Mouse (Mus musculus) hindbrain, embryonic 12.5 days (tissue): Measurements from ENCODE around the gene Acad11. TPM values are rescaled to one million over a fixed set of nuclear protein-coding genes. Genes with fewer than 3 reads are reported as not detected.

Source experiments
- ATAC-seq: fragments of 200-750 bp; cut with Nextera tagmentation; 2 replicates; pipeline ENCODE4 v1.8.0; 2017; ENCODE audit warnings: moderate TSS enrichment; ENCODE audit not compliant: low FRiP score
- H3K27ac ChIP-seq: fragments of 300-500 bp; sonication (generic); 2 replicates; pipeline ENCODE4 v1.5.1; 2016; ENCODE audit warnings: mild to moderate bottlenecking
- H3K27me3 ChIP-seq: fragments of 300-500 bp; sonication (generic); 2 replicates; pipeline ENCODE4 v1.6.1; 2016; ENCODE audit warnings: mild to moderate bottlenecking
- H3K36me3 ChIP-seq: fragments of 300-500 bp; sonication (generic); 2 replicates; pipeline ENCODE4 v1.6.1; 2016; ENCODE audit warnings: mild to moderate bottlenecking
- H3K4me1 ChIP-seq: fragments of 300-500 bp; sonication (generic); 2 replicates; pipeline ENCODE4 v1.6.1; 2016
- H3K4me2 ChIP-seq: fragments of 300-500 bp; sonication (generic); replicated peaks from 2 replicates; pipeline ENCODE4 v1.6.1; 2016; ENCODE audit warnings: mild to moderate bottlenecking
- H3K4me3 ChIP-seq: fragments of 300-500 bp; sonication (generic); 2 replicates; pipeline ENCODE4 v1.5.1; 2016; ENCODE audit warnings: mild to moderate bottlenecking
- H3K9ac ChIP-seq: fragments of 300-500 bp; sonication (generic); 2 replicates; pipeline ENCODE4 v1.6.1; 2016; ENCODE audit warnings: mild to moderate bottlenecking, moderate library complexity
- H3K9me3 ChIP-seq: fragments of 300-500 bp; sonication (generic); replicated peaks from 2 replicates; pipeline ENCODE4 v1.6.1; 2016; ENCODE audit warnings: mild to moderate bottlenecking
- WGBS: fragments of 180-500 bp; shearing (Covaris S2); methylation state at CpG from one replicate; pipeline ENCODE4 v1.1.7; 2016; 5-methylcytosine and 5-hydroxymethylcytosine counted together
- polyA plus RNA-seq: library from polyadenylated mRNA; unstranded; fragments of >200 nt; fragmentation: Nextera tagmentation; extraction: Ambion mirVana; gene quantifications from 2 replicates; pipeline ENCODE4 v1.2.1, GENCODE M21; 2016

Acad11 gene
- polyA plus RNA-seq, 1 experiment from 2014 or later, result 9.5 TPM

GRCm38 (mm10) chr9:104092945-104093344 lies 29.8 kb downstream of the Acad11 start:
- H3K27me3 ChIP-seq, result no peaks in the 10 kb centered on the region
- H3K4me2 ChIP-seq, result no peak overlapping the region
- H3K4me1 ChIP-seq, result no peaks in the 10 kb centered on the region
- WGBS, result 94% methylated on average over 5 of the region's 5 CpGs
- H3K9me3 ChIP-seq, result no peaks in the 10 kb centered on the region
- no peak overlapping the region for H3K27ac ChIP-seq
- no peaks in the 10 kb centered on the region for H3K36me3 ChIP-seq
- no peak overlapping the region for H3K9ac ChIP-seq
- no peak for ATAC-seq
- H3K4me3 ChIP-seq, result no peak overlapping the region

GRCm38 (mm10) chr9:104098256-104098655 lies 35.1 kb downstream of the Acad11 start:
- WGBS, result 82% methylated on average over 5 of the region's 5 CpGs
- ATAC-seq, result no peak
- no peak overlapping the region for H3K4me3 ChIP-seq

GRCm38 (mm10) chr9:104099060-104099459 lies 35.9 kb downstream of the Acad11 start:
- Histone ChIP-seq H3K9ac (no peak overlapping the region), H3K4me2 (no peak overlapping the region), H3K36me3 (no peaks in the 10 kb centered on the region), H3K9me3 (no peaks in the 10 kb centered on the region), H3K27me3 (no peaks in the 10 kb centered on the region), H3K4me3 (no peak overlapping the region), H3K27ac (no peak overlapping the region), H3K4me1 (no peaks in the 10 kb centered on the region)
- WGBS, result 93% methylated on average over 11 of the region's 11 CpGs
- ATAC-seq, result no peak

More at GRCm38 (mm10) chr9:104098256-104098655, 35.1 kb downstream of the Acad11 start:
- no peaks in the 10 kb centered on the region for H3K36me3 ChIP-seq
- H3K27me3 ChIP-seq, result no peaks in the 10 kb centered on the region
- no peak overlapping the region for H3K9ac ChIP-seq
- H3K4me1 ChIP-seq, result no peaks in the 10 kb centered on the region
- H3K4me2 ChIP-seq, result no peak overlapping the region
- H3K9me3 ChIP-seq, result no peaks in the 10 kb centered on the region
- no peak overlapping the region for H3K27ac ChIP-seq

GRCm38 (mm10) chr9:104100822-104101221 lies 37.6 kb downstream of the Acad11 start:
- Histone ChIP-seq H3K9me3 (no peaks in the 10 kb centered on the region), H3K4me2 (no peak overlapping the region), H3K27me3 (no peaks in the 10 kb centered on the region), H3K36me3 (no peaks in the 10 kb centered on the region), H3K27ac (no peak overlapping the region), H3K4me3 (no peak overlapping the region), H3K4me1 (no peaks in the 10 kb centered on the region), H3K9ac (no peak overlapping the region)
- ATAC-seq, result no peak
- 54% methylated on average over 7 of the region's 7 CpGs for WGBS

- 36% methylated on average over 3 of the region's 3 CpGs for WGBS
- Histone ChIP-seq H3K4me2 (no peak overlapping the region), H3K27ac (no peak overlapping the region), H3K27me3 (no peaks in the 10 kb centered on the region), H3K4me3 (no peak overlapping the region), H3K9ac (no peak overlapping the region), H3K9me3 (no peaks in the 10 kb centered on the region), H3K4me1 (no peaks in the 10 kb centered on the region), H3K36me3 (no peaks in the 10 kb centered on the region)
- ATAC-seq, result no peak
Measured at GRCm38 (mm10) chr9:104101458-104101857, 38.3 kb downstream of the Acad11 start.

GRCm38 (mm10) chr9:104102301-104102700 lies 39.1 kb downstream of the Acad11 start:
- no peak overlapping the region for H3K9ac ChIP-seq
- H3K4me2 ChIP-seq, result no peak overlapping the region
- no peaks in the 10 kb centered on the region for H3K9me3 ChIP-seq
- ATAC-seq, result no peak
- 33% methylated on average over 6 of the region's 6 CpGs for WGBS
- H3K36me3 ChIP-seq, result no peaks in the 10 kb centered on the region
- no peak overlapping the region for H3K4me3 ChIP-seq
- no peaks in the 10 kb centered on the region for H3K4me1 ChIP-seq
- H3K27ac ChIP-seq, result no peak overlapping the region
- no peaks in the 10 kb centered on the region for H3K27me3 ChIP-seq

GRCm38 (mm10) chr9:104102901-104103300 lies 39.7 kb downstream of the Acad11 start:
- 30% methylated on average over 2 of the region's 2 CpGs for WGBS
- no peak overlapping the region for H3K9ac ChIP-seq
- no peaks in the 10 kb centered on the region for H3K4me1 ChIP-seq
- H3K27ac ChIP-seq, result no peak overlapping the region
- no peaks in the 10 kb centered on the region for H3K27me3 ChIP-seq
- ATAC-seq, result no peak
- no peaks in the 10 kb centered on the region for H3K36me3 ChIP-seq
- H3K9me3 ChIP-seq, result no peaks in the 10 kb centered on the region
- no peak overlapping the region for H3K4me2 ChIP-seq
- H3K4me3 ChIP-seq, result no peak overlapping the region

- Histone ChIP-seq H3K4me3 (no peak overlapping the region), H3K4me2 (no peak overlapping the region), H3K36me3 (no peaks in the 10 kb centered on the region), H3K9ac (no peak overlapping the region), H3K4me1 (no peaks in the 10 kb centered on the region), H3K27ac (no peak overlapping the region), H3K9me3 (no peaks in the 10 kb centered on the region), H3K27me3 (no peaks in the 10 kb centered on the region)
- no peak for ATAC-seq
- 86% methylated on average over 2 of the region's 2 CpGs for WGBS
Measured at GRCm38 (mm10) chr9:104104986-104105385, 41.8 kb downstream of the Acad11 start.

- Histone ChIP-seq H3K27ac (no peak overlapping the region), H3K9me3 (no peaks in the 10 kb centered on the region), H3K4me2 (no peak overlapping the region), H3K4me1 (no peaks in the 10 kb centered on the region), H3K36me3 (no peaks in the 10 kb centered on the region), H3K4me3 (no peak overlapping the region), H3K9ac (no peak overlapping the region), H3K27me3 (no peaks in the 10 kb centered on the region)
- ATAC-seq, result no peak
- WGBS, result 81% methylated on average over 9 of the region's 9 CpGs
Measured at GRCm38 (mm10) chr9:104106930-104107329, 43.8 kb downstream of the Acad11 start.

- no peak overlapping the region for H3K4me3 ChIP-seq
- no peaks in the 10 kb centered on the region for H3K9me3 ChIP-seq
- no peak overlapping the region for H3K9ac ChIP-seq
- H3K36me3 ChIP-seq, result no peaks in the 10 kb centered on the region
- no peak overlapping the region for H3K4me2 ChIP-seq
- H3K27me3 ChIP-seq, result no peaks in the 10 kb centered on the region
- H3K27ac ChIP-seq, result no peak overlapping the region
- no peak for ATAC-seq
- H3K4me1 ChIP-seq, result no peaks in the 10 kb centered on the region
- WGBS, result 78% methylated on average over 6 of the region's 6 CpGs
Measured at GRCm38 (mm10) chr9:104107482-104107881, 44.3 kb downstream of the Acad11 start.

GRCm38 (mm10) chr9:104108571-104109143 lies 45.5 kb downstream of the Acad11 start:
- 71% methylated on average over 2 of the region's 2 CpGs for WGBS
- Histone ChIP-seq H3K27ac (no peak overlapping the region), H3K4me1 (no peaks in the 10 kb centered on the region), H3K9ac (no peak overlapping the region), H3K36me3 (no peaks in the 10 kb centered on the region), H3K4me3 (no peak overlapping the region), H3K9me3 (no peaks in the 10 kb centered on the region), H3K4me2 (no peak overlapping the region), H3K27me3 (no peaks in the 10 kb centered on the region)
- ATAC-seq, result no peak

GRCm38 (mm10) chr9:104109151-104109550 lies 46.0 kb downstream of the Acad11 start:
- no peak overlapping the region for H3K4me2 ChIP-seq
- no peak for ATAC-seq
- no peaks in the 10 kb centered on the region for H3K27me3 ChIP-seq

GRCm38 (mm10) chr9:104123101-104123500 lies 59.9 kb downstream of the Acad11 start:
- Histone ChIP-seq H3K9ac (no peak overlapping the region), H3K9me3 (no peaks in the 10 kb centered on the region), H3K27me3 (no peaks in the 10 kb centered on the region), H3K4me2 (no peak overlapping the region), H3K27ac (no peak overlapping the region), H3K36me3 (no peaks in the 10 kb centered on the region), H3K4me3 (no peak overlapping the region), H3K4me1 (peaks cover 11% of the 10 kb centered on the region)
- 68% methylated on average over 5 of the region's 5 CpGs for WGBS
- ATAC-seq, result no peak

More at GRCm38 (mm10) chr9:104109151-104109550, 46.0 kb downstream of the Acad11 start:
- H3K9ac ChIP-seq, result no peak overlapping the region
- 96% methylated on average over 5 of the region's 5 CpGs for WGBS
- no peaks in the 10 kb centered on the region for H3K9me3 ChIP-seq
- H3K4me1 ChIP-seq, result no peaks in the 10 kb centered on the region
- no peak overlapping the region for H3K27ac ChIP-seq
- no peak overlapping the region for H3K4me3 ChIP-seq
- no peaks in the 10 kb centered on the region for H3K36me3 ChIP-seq
